Mouse (Mus musculus) CH12.LX (cell line): ENCODE data around the gene Actn4.

Source experiments
- CTCF ChIP-seq, 2 experiments: IDR thresholded peaks in 1 of 2; conservative IDR thresholded peaks in 1 of 2; 2 replicates each; pipeline ENCODE4 v1.5.1; 2011 to 2012; ENCODE audit warnings: low read depth in 2 of 2, low read length in 2 of 2, improper control_type of control experiment in 1 of 2, inconsistent platforms in 1 of 2, mild to moderate bottlenecking in 1 of 2, moderate library complexity in 1 of 2
- EP300 ChIP-seq: IDR thresholded peaks from 2 replicates; pipeline ENCODE4 v1.6.1; 2011; ENCODE audit warnings: low read length, improper control_type of control experiment
- JUND ChIP-seq: conservative IDR thresholded peaks from 2 replicates; pipeline ENCODE4 v1.6.1; 2011; ENCODE audit warnings: low read depth, low read length, improper control_type of control experiment
- PAX5 ChIP-seq: IDR thresholded peaks from 2 replicates; pipeline ENCODE4 v1.6.1; 2012; ENCODE audit warnings: low read length, inconsistent platforms, mixed read lengths

GRCm38 (mm10) chr7:28931695-28932039, 30.5 kb downstream of the Actn4 start:
- TF ChIP-seq CTCF (conservative IDR thresholded peaks at IDR 0.05 in 1 of 2, IDR thresholded peaks at IDR 0.05 in 1 of 2; ENCODE audit: low read depth in 2 of 2, low read length in 2 of 2): no peak
- no peak for TF ChIP-seq EP300
- TF ChIP-seq PAX5: no peak
- TF ChIP-seq JUND: no peak
